Mouse (Mus musculus): ENCODE data around the gene Efcab12. TPM values are rescaled to one million over a fixed set of nuclear protein-coding genes. Genes with fewer than 3 reads are reported as not detected.

Gene Efcab12
- total and polyA plus RNA-seq, 3 experiments = 0.11 TPM; not detected in 2

- Histone ChIP-seq H3K36me3 (ENCODE audit: control insufficient read depth in 1 of 2, insufficient read depth in 2 of 2, low read length in 2 of 2) (peaks cover 0 to 29% of the 10 kb centered on the region in 2 experiments; a peak in 2 of 4 replicates), H3K27me3 (ENCODE audit: control insufficient read depth in 1 of 2, insufficient read depth in 2 of 2, low read length in 2 of 2) (no peaks in the 10 kb centered on the region), H3K4me1 (ENCODE audit: control insufficient read depth in 1 of 2, insufficient read depth in 2 of 2, low read length in 2 of 2) (peaks cover 16 to 48% of the 10 kb centered on the region in 2 experiments), H3K4me3 (ENCODE audit: control insufficient read depth in 1 of 2, insufficient read depth in 1 of 2, low read depth in 2 of 2, low read length in 2 of 2) (no peak overlapping the region), H3K9me3 (replicated peaks; ENCODE audit: insufficient read depth, low read length) (no peaks in the 10 kb centered on the region), H3K79me2 (ENCODE audit: control insufficient read depth, insufficient read depth, low read length, poor library complexity) (no peaks in the 10 kb centered on the region), H3K27ac (ENCODE audit: control insufficient read depth, low read depth, low read length) (no peak overlapping the region), H3K9ac (ENCODE audit: control insufficient read depth, low read depth, low read length, poor library complexity, severe bottlenecking) (no peak overlapping the region; the same call in 1 of the 2 replicates)
- DNase-seq (ENCODE audit: low read depth, low spot score) = no peak
- TF ChIP-seq ETS1 (IDR thresholded peaks at IDR 0.05; ENCODE audit: low read depth, low read length) (peak; percentile 73), TCF12 (IDR thresholded peaks at IDR 0.05; ENCODE audit: low read depth, low read length) (no peak)
Observed at GRCm38 (mm10) chr6:115760982-115761381, 77.2 kb downstream of the Efcab12 start.

Other genes with a start within 250 kb of the Efcab12 start
- gene Mkrn2os, start 245.8 kb downstream of the Efcab12 start, total RNA-seq (2012; rRNA removed) = not detected in 2 replicates
- under 1 TPM in 1 of 2 experiments, not detected in 1; 0.46 TPM for gene Mkrn2os, start 245.8 kb downstream of the Efcab12 start, polyA plus RNA-seq (2012; ENCODE audit: insufficient read depth in 1 of 2, insufficient read length in 2 of 2, low read depth in 1 of 2, low replicate concordance in 2 of 2, missing spikeins in 1 of 2)
- gene Mkrn2, start 236.5 kb downstream of the Efcab12 start, total RNA-seq (2012; rRNA removed) = 13.1 and 15.8 TPM in 2 replicates
- gene Mkrn2, start 236.5 kb downstream of the Efcab12 start, polyA plus RNA-seq (2012; ENCODE audit: insufficient read depth in 1 of 2, insufficient read length in 2 of 2, low read depth in 1 of 2, low replicate concordance in 2 of 2, missing spikeins in 1 of 2) = 10 to 100 TPM in 1 of 2 experiments, not detected in 1; 38.1 TPM
- gene Raf1, start 161.8 kb downstream of the Efcab12 start, total RNA-seq (2012; rRNA removed) = 79.3 and 79.7 TPM in 2 replicates
- gene Raf1, start 161.8 kb downstream of the Efcab12 start, polyA plus RNA-seq (2012; ENCODE audit: insufficient read depth in 1 of 2, insufficient read length in 2 of 2, low read depth in 1 of 2, low replicate concordance in 2 of 2, missing spikeins in 1 of 2) = 10 to 100 TPM in 1 of 2 experiments, not detected in 1; 80.7 TPM
- gene Tmem40, start 76.0 kb downstream of the Efcab12 start, total RNA-seq (2012; rRNA removed) = 10.9 and 13.8 TPM in 2 replicates
- 10 to 100 TPM in 1 of 2 experiments, not detected in 1; 16.4 TPM for gene Tmem40, start 76.0 kb downstream of the Efcab12 start, polyA plus RNA-seq (2012; ENCODE audit: insufficient read depth in 1 of 2, insufficient read length in 2 of 2, low read depth in 1 of 2, low replicate concordance in 2 of 2, missing spikeins in 1 of 2)
- gene Cand2, start 63.9 kb downstream of the Efcab12 start, total RNA-seq (2012; rRNA removed) = 1.8 and 2.4 TPM in 2 replicates
- 1 to 10 TPM in 1 of 2 experiments, not detected in 1; 6.6 TPM for gene Cand2, start 63.9 kb downstream of the Efcab12 start, polyA plus RNA-seq (2012; ENCODE audit: insufficient read depth in 1 of 2, insufficient read length in 2 of 2, low read depth in 1 of 2, low replicate concordance in 2 of 2, missing spikeins in 1 of 2)
- gene Rpl32, start 29.7 kb downstream of the Efcab12 start, total RNA-seq (2012; rRNA removed) = 4,686 and 5,400 TPM in 2 replicates
- gene Rpl32, start 29.7 kb downstream of the Efcab12 start, polyA plus RNA-seq (2012; ENCODE audit: insufficient read depth in 1 of 2, insufficient read length in 2 of 2, low read depth in 1 of 2, low replicate concordance in 2 of 2, missing spikeins in 1 of 2) = 1,000 to 10,000 TPM in 1 of 2 experiments, not detected in 1; 4,514 TPM
- 5.6 and 6.4 TPM in 2 replicates for gene Mbd4, start 15.0 kb upstream of the Efcab12 start, total RNA-seq (2012; rRNA removed)
- 10 to 100 TPM in 1 of 2 experiments, not detected in 1; 10.1 TPM for gene Mbd4, start 15.0 kb upstream of the Efcab12 start, polyA plus RNA-seq (2012; ENCODE audit: insufficient read depth in 1 of 2, insufficient read length in 2 of 2, low read depth in 1 of 2, low replicate concordance in 2 of 2, missing spikeins in 1 of 2)
- gene Ift122, start 15.1 kb upstream of the Efcab12 start, total RNA-seq (2012; rRNA removed) = 3.3 and 4.0 TPM in 2 replicates
- gene Ift122, start 15.1 kb upstream of the Efcab12 start, polyA plus RNA-seq (2012; ENCODE audit: insufficient read depth in 1 of 2, insufficient read length in 2 of 2, low read depth in 1 of 2, low replicate concordance in 2 of 2, missing spikeins in 1 of 2) = 1 to 10 TPM in 1 of 2 experiments, not detected in 1; 8.0 TPM
- gene Rho, start 93.3 kb upstream of the Efcab12 start, total RNA-seq (2012; rRNA removed) = not detected in 2 replicates
- gene Rho, start 93.3 kb upstream of the Efcab12 start, polyA plus RNA-seq (2012; ENCODE audit: insufficient read depth in 1 of 2, insufficient read length in 2 of 2, low read depth in 1 of 2, low replicate concordance in 2 of 2, missing spikeins in 1 of 2) = under 1 TPM in 1 of 2 experiments, not detected in 1; 0.11 TPM
- not detected in 2 replicates for gene H1foo, start 106.5 kb upstream of the Efcab12 start, total RNA-seq (2012; rRNA removed)
- gene H1foo, start 106.5 kb upstream of the Efcab12 start, polyA plus RNA-seq (2012; ENCODE audit: insufficient read depth in 1 of 2, insufficient read length in 2 of 2, low read depth in 1 of 2, low replicate concordance in 2 of 2, missing spikeins in 1 of 2) = not detected
- 4.8 and 6.6 TPM in 2 replicates for gene Plxnd1, start 156.6 kb upstream of the Efcab12 start, total RNA-seq (2012; rRNA removed)
- 10 to 100 TPM in 1 of 2 experiments, not detected in 1; 19.2 TPM for gene Plxnd1, start 156.6 kb upstream of the Efcab12 start, polyA plus RNA-seq (2012; ENCODE audit: insufficient read depth in 1 of 2, insufficient read length in 2 of 2, low read depth in 1 of 2, low replicate concordance in 2 of 2, missing spikeins in 1 of 2)

Measured in MEL (cell line).